Mouse (Mus musculus) 3T3-L1 (cell line): ENCODE data around the gene Zdhhc18.
A peak's percentile ranks its signal among the peaks of the same experiment; 100 is the strongest.

ENCODE experiments used
- DNase-seq: peaks from one replicate; pipeline ENCODE4 v3.0.0-alpha.2; 2015; ENCODE audit warnings: low read depth, low spot score

Zdhhc18 gene

DNA sequence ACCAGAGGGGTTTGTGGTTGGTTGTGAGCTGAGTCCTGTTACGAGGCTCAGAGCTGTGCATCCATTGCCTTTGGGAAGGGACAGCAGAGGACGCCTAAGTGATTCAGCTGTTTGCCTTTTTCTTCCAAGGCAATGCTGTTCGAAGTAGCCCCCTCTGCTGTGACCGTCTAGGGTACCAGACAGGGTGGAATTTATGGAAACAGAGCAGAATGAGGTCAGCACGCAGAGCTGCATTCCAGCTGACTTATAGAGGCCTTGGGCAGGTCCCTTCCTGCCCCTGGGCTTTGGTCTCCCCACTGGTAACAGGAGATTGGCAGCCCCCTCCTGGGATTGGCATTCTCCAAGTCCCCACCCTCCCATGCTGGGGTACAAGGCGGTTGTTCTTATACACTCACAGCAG is 45.1 kb downstream of the Zdhhc18 start:
- peak; percentile 77 for DNase-seq

DNA sequence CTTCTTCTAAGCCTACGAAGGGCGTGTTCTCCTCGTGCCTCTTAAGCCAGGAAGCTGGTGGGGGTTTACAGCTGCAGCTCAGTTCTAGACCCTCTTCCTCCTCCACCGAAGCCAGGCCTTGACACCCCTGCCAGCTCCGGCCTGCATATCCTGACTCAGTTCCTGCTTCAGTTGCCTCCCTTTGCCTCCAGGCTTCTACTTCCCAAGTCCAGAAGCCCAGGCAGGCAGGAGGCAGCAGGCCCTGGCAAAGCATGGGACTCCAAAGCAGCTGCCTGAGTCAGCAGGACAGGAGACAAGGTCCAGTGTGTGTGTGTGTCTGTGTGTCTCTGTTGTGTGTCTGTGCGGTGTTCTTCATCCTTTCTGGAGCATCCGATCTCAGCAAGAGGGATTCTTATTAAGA is 45.8 kb downstream of the Zdhhc18 start:
- DNase-seq = peak; percentile 76

DNA sequence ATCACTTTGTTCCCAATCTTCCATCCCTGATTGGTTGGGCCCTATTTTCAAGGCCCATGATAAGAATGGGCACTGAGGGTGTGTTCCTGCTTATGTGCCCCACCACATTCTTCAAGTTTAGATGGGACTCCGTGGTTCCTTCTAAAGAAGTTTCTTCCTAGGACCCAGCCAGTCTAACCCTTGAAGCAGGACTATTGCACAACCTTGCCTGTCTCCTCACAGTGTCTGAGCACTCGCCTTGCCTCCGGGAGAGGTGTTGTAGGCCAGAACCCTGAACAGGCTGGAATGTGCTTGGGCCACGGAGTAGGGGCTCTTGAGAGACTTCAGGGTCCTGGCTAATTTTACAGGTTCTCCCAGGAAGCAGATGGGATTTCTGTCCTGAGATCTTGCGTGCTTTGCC is 46.9 kb downstream of the Zdhhc18 start:
- DNase-seq = no peak

DNA sequence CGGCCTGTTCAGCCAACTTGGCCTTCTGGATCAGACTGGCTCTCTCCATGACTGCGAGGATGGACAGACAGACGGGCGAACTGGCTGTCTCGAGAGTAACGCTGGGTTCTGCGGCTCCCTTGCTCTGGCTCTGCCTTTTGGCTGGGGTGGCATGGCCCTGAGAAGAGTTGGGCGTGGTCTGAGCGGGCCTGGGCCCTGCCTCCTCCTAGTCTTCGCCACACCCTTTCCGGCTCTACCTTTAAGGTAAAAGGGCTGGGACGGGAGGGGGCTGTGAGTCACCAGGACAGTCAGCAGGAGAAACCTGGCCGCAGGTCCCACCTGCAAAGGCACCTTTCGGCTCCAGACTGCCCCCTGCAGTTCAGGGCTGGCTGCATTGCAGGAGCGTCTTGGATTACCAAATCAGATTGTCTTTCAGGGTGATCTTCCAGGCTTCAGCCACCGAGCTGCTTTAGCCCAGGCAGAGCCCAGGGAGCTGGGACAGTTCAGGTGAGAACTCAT is 48.2 kb downstream of the Zdhhc18 start, which contains the start of gene Sfn:
Sfn (minus strand) TSS at position 448 of the 498 bp plus-strand sequence.
- no peak for DNase-seq

GRCm38 (mm10) chr4:133600306-133600705 is 49.6 kb downstream of the Zdhhc18 start:
- no peak for DNase-seq

DNA sequence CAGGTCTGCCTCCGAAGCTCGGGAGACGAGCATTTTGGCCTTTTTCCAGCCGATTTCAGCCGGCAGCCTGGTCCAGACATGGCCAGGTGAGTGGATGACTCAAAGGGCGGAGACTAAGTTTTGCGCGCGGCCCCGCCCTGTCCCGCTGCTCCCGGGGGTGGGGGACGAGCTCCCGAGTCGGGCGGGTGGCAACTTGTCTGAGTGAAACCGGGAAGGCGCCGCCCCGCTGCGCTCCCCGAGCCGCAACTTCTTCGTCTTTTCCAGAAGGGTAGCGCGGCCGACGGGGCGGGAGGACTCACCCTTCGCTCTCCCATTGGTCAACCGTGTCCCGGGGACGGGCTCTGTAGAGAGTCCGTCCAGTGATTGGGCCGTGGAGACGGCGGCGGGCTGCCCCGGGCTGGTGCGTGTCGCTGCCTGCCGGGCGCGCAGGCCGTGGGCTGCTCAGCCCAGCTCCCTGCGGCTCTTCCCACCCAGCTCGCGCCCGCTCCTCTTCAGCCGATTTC is 50.3 kb downstream of the Zdhhc18 start:
- peak; percentile 54 for DNase-seq

DNA sequence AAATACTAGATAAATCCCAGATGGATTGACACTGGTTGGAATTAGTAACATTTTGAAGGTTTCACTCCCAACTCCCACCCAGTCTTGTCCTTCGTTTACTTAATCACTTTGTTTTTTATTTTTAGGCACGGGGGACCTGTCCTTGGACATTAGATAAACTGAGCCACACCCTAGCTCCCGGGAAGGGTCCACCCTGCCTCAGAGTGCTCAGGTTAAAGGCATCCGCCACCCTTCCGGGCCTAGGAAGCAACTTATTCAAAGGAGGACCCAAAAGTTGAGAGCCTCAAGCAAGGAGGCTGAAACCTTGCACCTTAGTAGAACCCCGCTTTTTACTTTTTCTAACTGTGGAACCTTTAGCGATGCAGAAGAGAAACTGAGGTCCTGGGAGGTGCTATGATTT is 50.8 kb downstream of the Zdhhc18 start:
- DNase-seq = no peak

DNA sequence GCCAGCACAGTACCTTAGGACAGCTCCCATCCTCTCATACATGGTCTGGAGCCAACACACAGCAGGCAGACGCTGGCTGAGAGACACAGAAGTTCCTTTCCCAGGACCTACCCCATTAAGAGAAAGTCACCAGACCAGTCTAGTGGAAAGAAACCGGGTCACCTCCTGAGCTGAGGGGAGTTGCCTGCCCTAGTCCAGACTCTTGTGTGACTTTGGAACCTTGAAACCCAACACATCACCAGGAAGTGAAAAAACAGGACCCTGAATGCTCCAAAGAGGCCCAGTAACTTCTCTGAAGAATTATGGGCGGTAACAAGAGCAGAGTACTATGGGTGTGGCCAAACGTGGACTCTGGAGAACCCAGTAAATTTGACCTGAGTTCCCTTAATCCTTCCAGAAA is 51.3 kb downstream of the Zdhhc18 start:
- DNase-seq = no peak

GRCm38 (mm10) chr4:133596084-133596483 is 53.9 kb downstream of the Zdhhc18 start:
- no peak for DNase-seq

DNA sequence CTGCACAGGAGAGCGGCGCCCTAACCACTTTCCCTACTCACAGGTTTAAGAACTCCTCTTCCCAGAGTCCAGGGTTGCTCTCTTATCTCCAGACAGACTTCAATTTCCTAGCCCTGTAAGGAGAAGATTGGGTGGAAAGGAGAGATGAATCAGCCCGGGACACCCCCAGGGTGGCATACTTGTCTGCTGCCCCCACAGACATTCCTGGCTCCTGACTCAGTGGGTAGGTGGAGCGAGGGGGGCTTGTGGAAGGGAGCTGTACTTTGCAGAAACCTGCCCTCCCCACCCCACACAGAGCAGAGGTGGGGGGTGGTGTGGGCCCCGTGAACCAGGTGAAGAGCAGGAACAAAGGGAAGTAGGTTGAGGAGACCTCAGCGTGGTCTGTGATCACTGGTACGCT is 54.4 kb downstream of the Zdhhc18 start:
- DNase-seq = no peak

- DNase-seq = peak; percentile 68
Measured at GRCm38 (mm10) chr4:133592570-133592969, 57.4 kb downstream of the Zdhhc18 start.

GRCm38 (mm10) chr4:133584059-133584951 is 65.6 kb downstream of the Zdhhc18 start, which contains the start of gene Gpn2:
Gene Gpn2, plus strand, starts transcription at chr4:133584362.
- DNase-seq = peak; percentile 90

- no peak for DNase-seq
Measured at GRCm38 (mm10) chr4:133583690-133584058, 66.3 kb downstream of the Zdhhc18 start.

DNA sequence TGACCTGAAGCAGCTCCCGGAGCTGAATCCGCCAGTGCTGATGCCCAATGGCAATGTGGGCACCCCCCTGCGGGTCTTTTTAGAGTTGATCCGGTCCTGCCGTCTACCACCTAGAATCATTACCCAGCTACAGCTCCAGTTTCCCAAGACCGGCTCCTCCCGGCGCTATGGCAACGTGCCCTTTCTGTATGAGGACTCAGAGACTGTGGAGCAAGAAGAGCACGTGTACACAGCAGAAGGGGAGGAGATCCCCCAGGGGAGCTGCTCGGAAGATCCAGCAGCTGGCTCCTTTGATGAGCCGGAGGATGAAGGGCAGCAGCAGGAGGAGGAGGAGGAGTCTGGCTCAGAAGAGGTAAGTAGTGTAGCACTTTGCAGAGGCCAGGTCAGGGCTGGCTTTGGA is 72.0 kb downstream of the Zdhhc18 start:
- no peak for DNase-seq

DNA sequence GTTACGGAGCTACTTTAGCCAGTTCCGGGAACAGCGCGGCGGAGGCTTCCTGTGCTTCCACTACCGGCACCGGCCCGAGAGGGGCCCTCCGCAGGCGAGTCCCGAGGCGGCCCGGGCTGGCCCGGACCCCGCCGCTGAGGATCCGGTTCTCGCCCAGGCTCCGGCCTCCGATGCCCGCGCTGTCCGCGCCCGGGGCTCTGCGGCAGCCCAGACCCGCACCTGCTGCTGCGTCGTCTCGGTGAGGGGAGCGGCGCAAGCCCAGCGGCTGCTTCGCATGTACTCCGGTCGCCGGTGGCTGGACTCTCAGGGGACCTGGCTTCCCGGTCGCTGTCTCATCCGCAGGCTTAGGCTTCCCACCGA is 75.1 kb downstream of the Zdhhc18 start:
- DNase-seq = no peak

DNA sequence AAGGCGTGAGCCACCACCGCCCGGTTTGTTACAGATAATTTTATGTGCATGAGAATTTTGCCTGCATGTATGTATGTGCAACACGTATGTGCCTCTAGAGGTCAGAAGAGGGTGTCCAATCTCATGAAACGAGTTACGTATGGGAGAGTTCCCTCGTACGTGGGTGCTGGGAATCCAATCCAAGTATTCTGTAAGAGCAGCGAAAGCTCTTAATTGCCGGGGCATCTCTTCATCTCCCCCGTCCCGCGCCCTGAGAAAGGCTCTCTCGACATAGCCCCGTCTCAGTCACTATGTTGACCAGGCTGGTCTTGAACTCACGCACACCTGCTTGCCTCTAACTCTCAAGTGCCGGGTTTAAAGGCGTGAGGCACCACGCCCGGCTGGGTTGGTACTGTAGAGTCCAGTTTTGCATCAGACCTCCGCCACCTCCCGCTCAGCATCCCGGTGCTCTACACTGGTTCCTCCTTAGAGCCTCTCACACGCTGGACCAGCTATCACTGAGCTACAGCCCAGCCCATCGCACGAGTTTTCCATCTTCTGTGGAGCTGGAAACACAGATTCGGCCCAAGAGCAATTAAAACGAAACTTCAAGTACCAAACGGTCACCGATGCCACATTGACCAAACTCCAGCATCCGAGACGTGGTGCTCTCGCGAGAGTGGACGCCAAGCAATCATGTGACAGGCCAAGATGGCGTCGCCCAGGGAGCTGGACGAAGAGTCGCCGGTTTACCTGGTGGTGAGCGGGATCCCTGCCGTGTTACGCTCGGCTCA is 75.7 kb downstream of the Zdhhc18 start, which contains the start of gene Gpatch3:
Gpatch3 (plus strand) TSS at position 676 of the 773 bp plus-strand sequence.
- peak; percentile 96 for DNase-seq

DNA sequence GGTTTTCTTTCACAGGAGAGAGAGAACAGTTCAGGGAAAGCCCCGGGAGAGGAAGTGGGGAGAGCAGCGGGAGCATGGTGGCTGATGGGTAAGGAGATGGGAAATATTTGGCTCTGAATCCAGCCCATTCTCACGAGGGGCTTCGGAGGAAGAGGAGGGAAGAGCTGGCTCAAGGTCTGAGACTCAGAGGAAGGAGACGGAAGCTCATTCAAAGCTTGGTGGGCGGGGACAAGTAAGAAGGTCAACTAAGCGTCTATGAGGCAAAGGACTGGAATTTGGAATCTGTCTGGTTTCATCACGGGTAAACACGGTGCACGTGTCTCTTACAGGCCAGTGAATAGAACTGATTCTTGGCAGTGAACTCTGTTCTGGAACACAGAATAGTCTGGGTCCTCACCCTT is 79.9 kb downstream of the Zdhhc18 start:
- peak; percentile 64 for DNase-seq

DNA sequence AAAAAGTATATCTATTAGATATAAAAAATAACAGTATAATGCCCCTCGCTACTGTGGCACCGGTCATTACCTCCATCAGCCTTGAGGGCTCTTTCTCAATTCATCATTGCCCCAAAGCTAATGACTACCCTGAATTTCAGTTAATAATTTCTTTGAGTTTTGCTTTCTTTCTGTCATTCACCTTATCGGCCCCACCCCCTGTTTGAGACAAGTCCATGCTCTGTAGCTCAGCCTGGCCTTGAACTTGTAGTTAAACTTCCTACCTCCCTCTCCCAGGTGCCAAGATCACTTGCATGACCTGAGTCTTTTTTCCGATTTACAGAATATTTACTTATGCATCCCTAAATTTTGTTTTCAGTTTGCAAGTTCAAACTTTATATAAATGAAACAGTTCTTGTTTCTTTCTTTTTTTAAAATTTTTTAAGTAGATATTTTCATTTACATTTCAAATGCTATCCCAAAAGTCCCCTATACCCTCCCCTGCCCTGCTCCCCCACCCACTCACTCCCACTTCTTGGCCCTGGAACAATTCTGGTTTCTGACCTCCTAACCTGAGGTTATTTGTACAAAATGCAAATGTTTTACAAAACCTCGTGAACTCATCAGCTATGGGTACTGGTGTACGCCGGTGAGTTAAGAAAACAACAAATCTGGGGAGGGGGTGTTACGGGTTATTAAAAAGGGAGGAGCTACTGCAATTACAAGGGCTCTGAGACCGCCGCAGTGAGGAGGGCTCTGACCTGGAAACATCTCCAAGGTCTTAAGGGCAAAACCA is 80.5 kb downstream of the Zdhhc18 start:
- DNase-seq = no peak

- DNase-seq = no peak
Measured at GRCm38 (mm10) chr4:133567251-133567650, 82.7 kb downstream of the Zdhhc18 start.

DNA sequence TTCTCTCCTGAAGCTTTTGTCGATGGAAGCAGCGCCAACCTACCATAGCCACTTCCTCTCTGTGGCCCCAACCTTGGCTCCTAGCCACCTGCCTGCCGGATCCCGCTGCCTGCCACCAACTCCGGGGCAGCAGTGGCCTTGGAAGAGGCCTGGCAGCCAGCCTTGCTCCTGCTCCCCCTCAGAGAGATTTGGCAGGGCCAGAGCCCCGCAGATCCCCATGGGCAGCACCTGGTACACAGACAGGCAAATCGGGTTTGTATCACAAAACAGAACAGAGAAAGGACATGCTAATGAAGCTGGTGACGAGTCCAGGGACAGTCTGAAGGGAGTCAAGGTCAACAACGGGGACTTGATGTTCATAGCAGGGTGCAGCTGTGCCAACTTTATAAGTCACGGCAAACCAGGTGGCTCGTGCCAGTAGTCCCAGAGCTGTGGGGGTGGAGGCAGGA is 86.8 kb downstream of the Zdhhc18 start:
- DNase-seq = no peak

DNA sequence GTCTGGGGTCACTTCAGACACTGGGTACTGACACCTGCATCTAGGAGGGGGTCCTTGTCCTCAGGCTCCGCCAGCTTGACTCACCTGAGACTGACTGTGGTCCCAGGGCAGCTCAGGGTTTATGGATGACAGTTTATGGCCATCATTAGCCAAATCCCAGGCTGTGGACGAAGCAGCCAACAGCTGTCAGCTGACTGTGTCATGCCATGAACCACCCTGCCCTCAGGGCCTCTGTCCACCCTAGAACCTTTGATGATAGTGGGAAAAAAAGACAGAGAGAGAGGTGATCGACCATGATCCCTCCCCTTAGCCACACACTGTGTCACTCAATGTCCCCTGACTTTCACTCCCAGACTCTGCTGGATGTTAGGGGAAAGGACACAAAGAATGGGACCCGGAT is 88.3 kb downstream of the Zdhhc18 start:
- DNase-seq = no peak
